Mouse (Mus musculus) lung, postnatal 0 days (tissue): ENCODE results near the gene Klk1.

ENCODE experiments used
- CTCF ChIP-seq: IDR thresholded peaks from 2 replicates; pipeline ENCODE4 v1.5.1; 2016; ENCODE audit warnings: antibody characterized with exemption, mild to moderate bottlenecking
- EP300 ChIP-seq: IDR thresholded peaks from 2 replicates; pipeline ENCODE4 v1.6.1; 2016; ENCODE audit warnings: antibody characterized with exemption, mild to moderate bottlenecking, control low read depth

DNA sequence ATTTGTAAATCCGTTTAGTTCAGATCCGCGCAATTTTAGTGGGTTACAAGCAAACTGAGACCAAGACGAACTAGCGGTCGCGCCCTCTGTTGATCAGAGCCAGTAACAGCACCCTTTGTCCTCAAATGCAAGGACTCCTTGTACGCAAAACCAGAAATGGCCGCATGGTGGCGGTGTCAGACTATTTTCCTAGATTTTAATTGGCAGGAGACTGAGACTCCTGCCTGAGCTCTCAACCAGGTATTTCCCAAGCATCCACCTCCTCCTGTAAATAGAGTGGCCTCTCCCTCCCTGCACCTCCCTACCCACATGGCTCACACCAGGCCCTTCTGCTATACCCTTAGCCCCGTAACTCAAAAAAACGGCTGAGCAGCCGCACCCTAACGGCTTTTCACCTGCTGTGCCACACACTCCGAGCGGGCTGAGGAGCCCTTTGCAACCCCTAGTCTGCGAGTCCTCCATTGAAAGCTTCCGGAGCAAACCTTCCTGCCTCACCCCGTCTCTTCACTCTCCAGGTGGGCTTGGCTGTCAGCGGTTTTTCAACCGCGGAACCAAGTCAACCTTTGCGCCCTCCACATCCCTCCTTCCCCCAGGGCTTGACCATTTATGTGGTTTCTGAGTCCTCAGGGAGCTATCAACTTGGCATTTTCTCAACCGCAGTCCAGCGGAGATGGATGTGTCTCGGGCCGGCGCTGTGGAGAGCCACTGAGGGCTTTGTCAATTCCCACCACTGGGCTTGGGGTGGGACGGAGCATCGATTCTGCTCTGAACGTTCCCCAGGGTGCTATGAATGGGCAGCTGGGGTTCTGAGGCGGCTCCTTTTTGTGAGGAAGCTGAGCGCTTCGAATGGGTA lies 37.9 kb downstream of the Klk1 start:
- TF ChIP-seq EP300 (no peak), CTCF (peak; percentile 98)
